Mouse (Mus musculus) heart, adult 18-20 months (tissue): ENCODE measurements at regions not wholly inside any gene's neighbourhood (a gene's known extent, or its start where the extent isn't known, plus 50 kb on each side); places are given as distances from the start of the nearest gene placed in this dataset.

Experiments
- DNase-seq, 2 experiments: peaks; one replicate each; pipeline ENCODE4 v3.0.0; 2021 to 2022; ENCODE audit warnings: mixed read lengths in 1 of 2

DNA sequence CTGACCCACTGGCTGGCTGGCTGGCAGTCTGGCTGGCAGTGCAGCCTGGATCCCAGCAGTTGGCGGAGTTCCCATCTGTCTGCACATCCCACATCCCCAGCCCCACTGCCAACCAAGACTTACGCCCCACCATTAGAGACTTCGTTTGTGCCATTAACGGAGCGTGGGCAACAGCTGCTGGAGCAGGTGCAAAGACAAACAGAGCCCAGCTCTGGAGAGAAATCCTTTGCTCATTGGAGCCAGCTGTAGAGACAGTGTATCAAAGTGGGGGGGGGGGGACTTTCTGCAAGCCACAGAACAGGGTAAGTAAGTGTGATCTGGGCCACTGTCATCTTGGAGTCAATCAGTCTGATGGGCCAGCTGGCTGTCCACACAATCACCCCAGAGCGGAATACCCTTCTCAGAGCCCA, 52.3 kb downstream of the Rplp1 start:
- DNase-seq, result no peak

GRCm38 (mm10) chr9:61860147-61860546, 54.2 kb downstream of the Rplp1 start:
- peak; percentile 58 to 78 for DNase-seq

DNA sequence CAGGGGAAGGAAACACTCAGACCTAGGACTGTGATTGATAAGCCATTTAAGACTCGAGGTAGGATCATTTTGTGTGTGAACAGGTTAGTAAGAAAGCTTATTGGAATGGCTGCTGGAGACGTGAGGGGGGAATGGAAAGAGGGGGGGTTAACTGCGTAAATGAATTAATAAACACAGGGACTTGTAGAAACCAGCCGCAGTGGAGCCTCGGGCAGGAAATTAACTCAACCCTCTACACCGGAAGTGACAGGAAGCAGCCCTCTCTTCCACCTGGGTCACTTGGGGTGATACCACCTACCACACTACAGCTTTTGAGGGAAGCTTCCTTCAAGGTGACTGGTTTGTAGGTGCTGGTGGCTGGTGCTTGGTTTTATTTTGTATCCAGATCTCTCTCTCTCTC, 54.9 kb downstream of the Rplp1 start:
- no peak for DNase-seq

GRCm38 (mm10) chr9:61857817-61858216, 56.5 kb downstream of the Rplp1 start:
- DNase-seq, result no peak

DNA sequence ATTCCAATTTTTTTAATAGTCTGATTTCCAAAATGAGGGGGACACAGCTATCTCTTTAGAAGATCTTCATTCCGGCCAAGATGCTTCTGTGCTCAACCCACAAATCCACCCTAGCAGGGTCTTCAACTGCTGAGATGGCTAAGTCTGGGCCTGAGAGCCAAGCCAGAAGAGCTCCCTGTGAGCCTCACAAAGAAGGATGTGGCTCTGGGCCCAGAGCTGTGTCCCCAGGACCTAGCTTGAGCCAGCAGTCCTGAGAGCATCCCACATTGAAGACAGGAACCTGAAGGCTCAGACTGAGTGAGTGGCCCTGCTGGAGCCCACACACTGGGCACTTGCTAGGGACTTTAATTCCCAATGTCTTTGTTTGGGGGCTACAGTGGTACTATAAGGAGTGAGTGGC, 57.7 kb downstream of the Rplp1 start:
- no peak for DNase-seq

- peak; percentile 25 to 42 for DNase-seq
Measured at GRCm38 (mm10) chr9:61855686-61856085, 58.7 kb downstream of the Rplp1 start.

- no peak for DNase-seq
Measured at GRCm38 (mm10) chr9:61853841-61854240, 60.5 kb downstream of the Rplp1 start.

GRCm38 (mm10) chr9:61851331-61851730, 63.0 kb downstream of the Rplp1 start:
- no peak for DNase-seq

GRCm38 (mm10) chr9:61848401-61848800, 65.9 kb downstream of the Rplp1 start:
- peak; percentile 45 to 61 for DNase-seq

DNA sequence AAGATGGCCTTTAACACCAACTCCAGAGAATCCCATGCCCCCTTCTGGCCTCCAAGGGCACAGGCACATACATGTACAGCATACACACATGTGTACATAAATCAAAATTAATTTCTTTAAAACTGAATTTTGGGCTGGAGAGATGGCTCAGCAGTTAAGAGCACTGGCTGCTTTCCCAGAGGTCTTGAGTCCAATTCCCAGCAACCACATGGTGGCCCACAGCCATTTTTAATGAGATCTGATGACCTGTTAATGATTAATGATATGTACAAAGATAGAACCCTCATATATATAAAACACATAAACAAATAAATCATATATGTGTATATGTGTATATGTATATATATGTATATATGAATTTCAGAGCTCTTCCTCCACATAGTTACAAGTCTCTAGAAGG, 66.8 kb downstream of the Rplp1 start:
- DNase-seq, result no peak

GRCm38 (mm10) chr9:61844645-61845044, 69.7 kb downstream of the Rplp1 start:
- no peak for DNase-seq

DNA sequence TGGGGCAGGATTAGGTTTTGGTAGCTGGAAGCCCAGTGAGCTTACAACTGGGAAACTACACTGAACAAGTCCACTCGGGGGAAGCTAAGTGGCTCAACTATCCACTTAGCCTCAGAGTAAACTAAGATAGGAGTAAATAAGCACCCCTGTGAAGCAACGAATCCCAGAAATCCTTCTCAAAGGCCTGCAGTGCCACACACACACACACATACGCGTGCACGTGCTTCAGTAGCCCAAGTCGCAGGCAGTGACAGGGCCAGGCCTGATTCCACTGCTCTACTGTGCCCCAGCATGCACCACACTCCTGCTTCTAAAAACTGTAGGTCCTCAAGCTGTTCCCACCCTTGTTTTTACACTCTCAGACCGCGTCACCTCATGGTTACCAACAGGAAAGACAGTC, 70.2 kb downstream of the Rplp1 start:
- no peak for DNase-seq

- DNase-seq, result no peak
Measured at GRCm38 (mm10) chr9:61843513-61843912, 70.8 kb downstream of the Rplp1 start.

GRCm38 (mm10) chr9:61842384-61842783, 72.0 kb downstream of the Rplp1 start:
- no peak for DNase-seq

DNA sequence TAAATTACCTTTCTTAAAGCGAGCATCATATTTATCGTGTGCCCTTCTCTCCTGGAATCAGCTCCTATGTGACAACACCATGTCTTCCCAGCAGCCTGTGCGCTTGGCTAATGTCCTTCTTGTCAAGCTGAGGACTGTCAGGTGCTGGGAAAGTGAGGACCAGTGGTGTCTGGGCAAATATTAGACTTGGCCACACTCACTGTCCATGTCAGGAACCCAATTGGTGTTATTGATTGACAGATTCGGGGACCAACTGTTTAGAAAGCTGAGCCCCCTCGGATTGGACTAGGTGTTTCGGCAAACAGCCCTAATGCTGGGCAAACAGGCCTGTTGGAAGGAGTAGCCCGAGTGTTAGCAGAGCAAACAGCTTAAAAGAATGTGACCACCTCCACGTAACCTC, 73.1 kb downstream of the Rplp1 start:
- DNase-seq, result no peak

GRCm38 (mm10) chr9:61840353-61840752, 74.0 kb downstream of the Rplp1 start:
- no peak for DNase-seq

DNA sequence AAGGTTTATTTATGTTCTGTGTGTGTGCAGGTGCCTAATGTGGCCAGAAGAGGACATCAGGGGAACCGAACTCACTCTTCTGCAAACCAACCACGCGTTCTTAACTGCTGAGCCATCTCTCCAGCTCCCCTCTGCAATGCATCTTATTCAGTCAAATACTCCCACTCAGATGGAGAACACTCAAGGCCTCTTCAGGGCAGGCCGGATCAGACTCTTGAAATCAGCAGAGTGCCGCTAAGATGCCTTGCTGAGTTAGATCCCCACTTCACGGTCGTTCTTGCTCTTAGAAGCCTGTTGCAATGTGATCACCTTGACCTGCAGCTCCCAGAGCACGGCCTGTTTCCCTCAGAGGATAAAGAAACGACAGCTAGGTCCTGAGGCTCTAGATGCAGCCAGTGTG, 81.1 kb downstream of the Rplp1 start:
- DNase-seq, result no peak

DNA sequence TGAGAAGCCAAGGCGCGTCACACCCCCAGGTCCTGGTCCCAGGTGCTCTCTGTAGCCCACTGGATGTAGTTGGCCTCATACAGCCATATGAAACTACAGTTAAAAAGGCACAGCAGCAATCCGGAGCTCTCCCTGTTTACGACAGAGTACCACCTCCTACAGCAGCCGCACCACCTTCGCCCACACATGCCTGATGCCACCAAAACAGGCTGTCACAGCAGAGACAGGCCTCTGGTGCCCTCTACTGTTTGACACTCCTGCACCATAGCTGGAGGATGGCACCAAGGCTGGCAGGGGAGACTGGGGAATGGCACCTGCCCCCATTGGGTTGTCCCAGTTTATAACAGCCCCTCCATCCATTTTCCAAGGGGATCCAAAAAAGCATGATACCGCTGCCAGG, 84.1 kb downstream of the Rplp1 start:
- peak; percentile 55 to 68 for DNase-seq

GRCm38 (mm10) chr9:61829736-61830135, 84.6 kb downstream of the Rplp1 start:
- DNase-seq, result no peak

DNA sequence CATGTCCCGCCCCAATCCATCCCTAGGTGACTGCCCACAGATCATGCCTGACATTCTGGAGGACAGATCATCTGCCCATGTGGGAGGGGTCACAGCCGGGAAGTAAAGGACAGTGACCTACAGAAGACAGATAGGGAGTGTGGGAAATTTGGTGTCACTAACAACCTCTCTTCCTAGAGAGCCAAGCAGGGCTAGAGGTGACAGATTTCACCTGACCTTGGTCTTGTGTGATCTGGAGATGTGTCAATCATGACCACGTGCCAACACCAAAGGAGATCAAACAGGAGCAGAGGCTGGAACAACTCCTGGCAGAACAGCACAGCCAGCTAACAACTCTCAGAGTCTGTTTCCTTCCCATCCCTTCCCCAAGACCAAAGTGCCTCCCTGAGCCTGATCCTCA, 85.0 kb downstream of the Rplp1 start:
- no peak for DNase-seq

DNA sequence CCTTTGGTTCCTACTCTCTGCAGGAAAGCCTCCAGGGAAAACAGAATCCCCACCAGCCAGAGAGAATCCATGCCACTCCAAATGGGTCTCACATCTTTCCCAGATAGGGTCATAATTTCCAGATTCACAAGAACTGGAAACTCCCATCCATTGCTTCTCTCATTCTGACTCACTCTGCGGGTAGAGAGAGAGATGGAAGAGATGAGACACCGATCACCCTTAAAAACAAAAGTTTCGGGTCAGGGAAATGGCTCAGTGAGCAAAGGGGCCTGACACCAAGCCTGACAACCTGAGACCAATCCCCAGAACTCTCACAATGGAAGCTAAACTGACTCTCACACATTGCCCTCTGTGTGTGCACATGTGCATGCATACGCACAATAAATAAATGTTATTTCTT, 86.6 kb downstream of the Rplp1 start:
- no peak for DNase-seq

DNA sequence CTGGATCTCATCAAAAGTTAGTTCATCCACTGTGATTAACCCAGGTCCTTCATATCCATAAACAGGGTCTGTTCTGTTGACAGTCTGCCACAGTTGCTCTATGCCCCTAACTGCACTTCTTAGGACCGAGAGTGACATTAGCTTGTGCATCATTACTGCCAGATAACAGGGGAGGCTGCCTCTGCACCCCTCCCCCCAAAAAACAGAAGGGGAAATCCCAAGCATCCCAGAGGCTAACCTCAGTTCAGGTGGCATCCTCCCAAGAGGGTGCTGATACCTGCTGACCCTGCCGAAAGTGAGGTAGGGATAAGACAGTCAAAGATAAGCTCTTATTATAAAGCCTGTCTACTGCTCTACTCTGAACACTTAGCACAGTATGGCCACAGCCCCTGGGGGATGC, 87.3 kb downstream of the Rplp1 start:
- no peak for DNase-seq

GRCm38 (mm10) chr9:61826415-61826814, 87.9 kb downstream of the Rplp1 start:
- DNase-seq, result no peak

DNA sequence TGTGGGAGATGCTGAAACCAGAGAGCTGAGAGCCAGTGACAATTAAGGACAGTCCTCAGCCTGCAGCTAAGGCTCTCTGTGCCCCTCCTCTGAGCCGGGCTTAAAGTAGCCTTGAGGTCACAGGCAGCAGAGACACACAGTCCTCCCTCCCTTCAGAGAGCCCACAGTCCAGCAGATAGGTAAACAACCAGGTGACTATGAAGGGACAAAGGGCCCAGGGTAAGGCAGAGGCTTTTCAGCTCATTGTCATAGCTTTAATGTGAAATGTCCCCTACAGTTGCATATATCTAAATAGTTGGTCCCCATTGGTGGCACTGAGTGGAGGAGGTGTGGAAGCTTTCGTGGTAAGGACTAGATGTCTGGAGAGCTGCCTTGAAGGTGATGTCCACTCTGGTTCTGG, 88.5 kb downstream of the Rplp1 start:
- no peak for DNase-seq

- no peak for DNase-seq
Measured at GRCm38 (mm10) chr9:61819836-61820235, 94.5 kb downstream of the Rplp1 start.
